Mouse (Mus musculus): Measurements from ENCODE around the gene Sectm1b. TPM values are rescaled to one million over a fixed set of nuclear protein-coding genes. Genes with fewer than 3 reads are reported as not detected.

Gene Sectm1b
- polyA plus RNA-seq, 3 experiments from 2014 or later = not detected

- no peak for ATAC-seq
Measured at GRCm38 (mm10) chr11:121024163-121024562, 39.2 kb downstream of the Sectm1b start.

- no peak for ATAC-seq
Measured at GRCm38 (mm10) chr11:121019501-121019900, 43.9 kb downstream of the Sectm1b start.

GRCm38 (mm10) chr11:121017703-121018102 is 45.7 kb downstream of the Sectm1b start:
- no peak for ATAC-seq

GRCm38 (mm10) chr11:121015472-121015871 is 47.9 kb downstream of the Sectm1b start:
- no peak for ATAC-seq

GRCm38 (mm10) chr11:121014896-121015300 is 48.5 kb downstream of the Sectm1b start:
- ATAC-seq = no peak

- ATAC-seq = no peak
Measured at GRCm38 (mm10) chr11:121013656-121014055, 49.7 kb downstream of the Sectm1b start.

GRCm38 (mm10) chr11:121010044-121010755 is 53.2 kb downstream of the Sectm1b start:
- no peak for ATAC-seq

- ATAC-seq = no peak
Measured at GRCm38 (mm10) chr11:121006184-121006583, 57.2 kb downstream of the Sectm1b start.

GRCm38 (mm10) chr11:121004281-121004680 is 59.1 kb downstream of the Sectm1b start:
- ATAC-seq = no peak

Other genes starting within 250 kb of the Sectm1b start
- gene Fasn, start 239.0 kb downstream of the Sectm1b start, polyA plus RNA-seq (2017; shearing (Covaris generic)) = 10 to 100 TPM; 22.7 to 31.3 (median 29.4) TPM
- gene Ccdc57, start 130.7 kb downstream of the Sectm1b start, polyA plus RNA-seq (2017; shearing (Covaris generic)) = under 1 TPM; 0.35 to 0.45 (median 0.42) TPM
- 1 to 10 TPM; 2.9 to 4.0 (median 3.4) TPM for gene Slc16a3, start 115.1 kb downstream of the Sectm1b start, polyA plus RNA-seq (2017; shearing (Covaris generic))
- 10 to 100 TPM; 56.0 to 64.3 (median 61.4) TPM for gene Csnk1d, start 72.2 kb downstream of the Sectm1b start, polyA plus RNA-seq (2017; shearing (Covaris generic))
- 100 to 1,000 TPM in 1 of 3 experiments, 10 to 100 TPM in 2; 51.7 to 149 (median 51.9) TPM for gene Cd7, start 24.2 kb downstream of the Sectm1b start, polyA plus RNA-seq (2017; shearing (Covaris generic))
- not detected for gene Sectm1a, start 17.7 kb upstream of the Sectm1b start, polyA plus RNA-seq (2017; shearing (Covaris generic))
- gene Tex19.2, start 55.1 kb upstream of the Sectm1b start, polyA plus RNA-seq (2017; shearing (Covaris generic)) = not detected
- not detected for gene Tex19.1, start 82.6 kb upstream of the Sectm1b start, polyA plus RNA-seq (2017; shearing (Covaris generic))
- not detected for gene Uts2r, start 96.7 kb upstream of the Sectm1b start, polyA plus RNA-seq (2017; shearing (Covaris generic))
- 1 to 10 TPM in 2 of 3 experiments, under 1 TPM in 1; 0.86 to 2.7 (median 1.5) TPM for gene Hexdc, start 140.9 kb upstream of the Sectm1b start, polyA plus RNA-seq (2017; shearing (Covaris generic))
- 1 to 10 TPM; 3.2 to 7.3 (median 5.3) TPM for gene Ogfod3, start 141.1 kb upstream of the Sectm1b start, polyA plus RNA-seq (2017; shearing (Covaris generic))
- gene Cybc1, start 165.8 kb upstream of the Sectm1b start, polyA plus RNA-seq (2017; shearing (Covaris generic)) = 10 to 100 TPM; 78.0 to 95.8 (median 86.5) TPM
- gene Narf, start 173.7 kb upstream of the Sectm1b start, polyA plus RNA-seq (2017; shearing (Covaris generic)) = 10 to 100 TPM; 19.6 to 28.6 (median 23.6) TPM
- gene Foxk2, start 196.4 kb upstream of the Sectm1b start, polyA plus RNA-seq (2017; shearing (Covaris generic)) = 1 to 10 TPM; 6.3 to 8.5 (median 6.6) TPM